Mouse (Mus musculus) cerebral cortex, adult 2 months (tissue): ENCODE measurements around the gene Nlrp4b.

ENCODE experiments used
- WGBS: fragments of 180-500 bp; shearing (Covaris S2); methylation state at CpG from one replicate; pipeline ENCODE4 v1.1.7; 2018; 5-methylcytosine and 5-hydroxymethylcytosine counted together

Nlrp4b gene

GRCm38 (mm10) chr7:10687489-10687888 is at the start of gene Nlrp4b:
Gene Nlrp4b (plus strand): TSS chr7:10687789.
- 89% methylated on average over 1 of the region's 1 CpGs for WGBS

GRCm38 (mm10) chr7:10754264-10754663 is 66.7 kb downstream of the Nlrp4b start, which contains the start of gene Vmn1r71:
Gene Vmn1r71 (minus strand): TSS chr7:10754364.

